Mouse (Mus musculus) stomach, embryonic 16.5 days (tissue): ENCODE measurements at regions not wholly inside any gene's neighbourhood (a gene's known extent, or its start where the extent isn't known, plus 50 kb on each side); places are given as distances from the start of the nearest gene placed in this dataset.

Source experiments
- ATAC-seq: fragments of 200-750 bp; cut with Nextera tagmentation; 2 replicates; pipeline ENCODE4 v1.8.0; 2017; ENCODE audit warnings: moderate number of reproducible peaks, moderate TSS enrichment; ENCODE audit not compliant: insufficient read depth, low FRiP score
- H3K27ac ChIP-seq: fragments of 300-500 bp; sonication (generic); 2 replicates; pipeline ENCODE4 v1.5.1; 2014; ENCODE audit warnings: low read length
- H3K27me3 ChIP-seq: fragments of 300-500 bp; sonication (generic); 2 replicates; pipeline ENCODE4 v1.6.1; 2014; ENCODE audit warnings: low read length, control low read depth, mixed read lengths; ENCODE audit not compliant: control insufficient read depth, insufficient read depth
- H3K36me3 ChIP-seq: fragments of 300-500 bp; sonication (generic); 2 replicates; pipeline ENCODE4 v1.6.1; 2014; ENCODE audit warnings: low read length; ENCODE audit not compliant: control insufficient read depth, insufficient read depth
- H3K4me1 ChIP-seq: fragments of 300-500 bp; sonication (generic); 2 replicates; pipeline ENCODE4 v1.6.1; 2014; ENCODE audit warnings: low read length, control low read depth, mixed read lengths; ENCODE audit not compliant: control insufficient read depth, insufficient read depth
- H3K4me2 ChIP-seq: fragments of 300-500 bp; sonication (generic); 2 replicates; pipeline ENCODE4 v1.6.1; 2014; ENCODE audit warnings: low read depth, low read length, mixed read lengths
- H3K4me3 ChIP-seq: fragments of 300-500 bp; sonication (generic); replicated peaks from 2 replicates; pipeline ENCODE4 v1.5.1; 2014; ENCODE audit warnings: mild to moderate bottlenecking, low read length
- H3K9ac ChIP-seq: fragments of 300-500 bp; sonication (generic); 2 replicates; pipeline ENCODE4 v1.6.1; 2014; ENCODE audit warnings: low read length
- H3K9me3 ChIP-seq: fragments of 300-500 bp; sonication (generic); replicated peaks from 2 replicates; pipeline ENCODE4 v1.6.1; 2016; ENCODE audit warnings: low read length, control low read depth; ENCODE audit not compliant: control insufficient read depth
- WGBS: fragments of 180-500 bp; shearing (Covaris S2); extraction: QIAGEN DNeasy Blood & Tissue Kit; methylation state at CpG from one replicate; pipeline ENCODE4 v1.1.7; 2014; 5-methylcytosine and 5-hydroxymethylcytosine counted together

DNA sequence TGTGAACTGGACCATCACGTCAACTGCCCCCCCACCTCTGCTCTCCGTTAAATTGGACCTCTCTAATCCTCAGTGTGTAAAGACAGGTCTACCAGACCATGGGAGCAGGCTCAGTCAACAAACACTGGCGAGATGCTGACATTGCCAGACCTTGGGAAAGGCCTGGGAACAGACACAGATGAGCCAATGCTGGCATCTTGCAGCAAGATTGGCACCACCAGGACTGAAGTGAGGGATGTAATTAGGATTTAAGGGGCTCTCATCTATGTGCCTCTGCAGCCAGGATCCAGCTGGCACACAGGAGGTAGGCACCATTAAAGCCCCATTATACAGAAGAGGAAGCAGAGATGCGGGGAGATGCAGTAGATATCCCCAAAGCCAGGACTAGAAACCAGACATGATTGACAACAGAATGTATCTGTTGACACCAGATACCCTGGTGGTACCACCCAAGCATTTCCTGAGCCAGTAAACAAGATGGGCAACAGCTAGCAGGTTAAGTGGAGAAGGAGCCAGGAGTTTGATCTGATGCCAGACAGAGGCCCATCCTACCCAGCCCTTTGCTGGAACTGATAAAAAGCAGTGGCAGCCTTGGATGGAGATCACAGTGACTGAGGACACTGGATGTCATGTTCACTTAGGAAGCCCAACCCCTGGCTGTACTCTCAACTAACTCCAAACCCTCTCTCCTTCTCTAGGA lies 59.7 kb upstream of the Cplx2 start:
- no peaks in the 10 kb centered on the region for H3K27me3 ChIP-seq
- no peak for ATAC-seq
- H3K4me1 ChIP-seq = peaks cover 15% of the 10 kb centered on the region
- H3K4me2 ChIP-seq = no peak overlapping the region
- H3K9me3 ChIP-seq = no peaks in the 10 kb centered on the region
- WGBS = 95% methylated on average over 4 of the region's 4 CpGs
- H3K36me3 ChIP-seq = no peaks in the 10 kb centered on the region
- no peak overlapping the region for H3K4me3 ChIP-seq
- no peak overlapping the region for H3K27ac ChIP-seq
- H3K9ac ChIP-seq = no peak overlapping the region

DNA sequence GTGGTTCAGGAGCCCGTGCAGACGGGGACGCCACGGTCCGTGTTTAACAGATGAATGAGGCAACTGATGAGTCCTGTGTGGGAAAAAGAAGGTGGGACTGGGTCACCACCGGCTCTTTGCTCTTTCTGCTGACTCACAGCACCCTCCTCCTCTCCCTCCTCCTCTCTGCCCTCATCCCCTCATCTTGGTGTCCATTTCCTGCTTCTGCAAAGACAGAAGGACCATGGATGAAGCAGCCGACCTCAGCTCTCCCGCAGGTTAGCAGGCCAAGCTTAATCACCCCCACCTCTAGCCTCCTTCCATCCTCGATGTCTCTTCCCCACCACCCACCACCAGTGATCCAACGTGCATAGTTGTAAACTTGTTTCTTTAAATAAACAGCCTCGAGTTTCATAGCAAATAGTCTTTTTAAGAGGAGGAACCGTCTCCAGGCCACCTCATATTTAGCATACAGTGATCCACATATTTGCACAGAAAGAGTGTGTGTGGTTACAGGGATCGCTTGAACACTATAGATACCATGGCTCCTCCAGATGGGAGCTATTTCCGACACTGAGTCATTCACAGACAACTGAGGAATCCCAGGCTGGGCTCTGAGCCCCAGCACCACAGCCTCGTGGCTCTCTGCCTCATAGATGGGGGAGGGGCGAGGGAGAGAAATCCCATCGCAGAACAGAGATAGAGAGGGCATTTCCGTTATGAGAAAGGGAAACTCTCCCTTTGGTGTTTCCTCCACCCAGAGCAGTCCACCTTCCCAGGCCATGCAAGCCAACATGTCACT lies 58.6 kb upstream of the Cplx2 start:
- ATAC-seq = peak; percentile 84
- Histone ChIP-seq H3K4me2 (0 out of 2 replicates have a peak overlapping the region, but pooled peaks have one; percentile 4), H3K4me3 (no peak overlapping the region), H3K36me3 (no peaks in the 10 kb centered on the region), H3K27me3 (no peaks in the 10 kb centered on the region), H3K27ac (peak overlapping the region; percentile 52; the same call in 1 of the 2 replicates), H3K9me3 (no peaks in the 10 kb centered on the region), H3K4me1 (peaks cover 11% of the 10 kb centered on the region), H3K9ac (no peak overlapping the region)
- 45% methylated on average over 18 of the region's 18 CpGs for WGBS

DNA sequence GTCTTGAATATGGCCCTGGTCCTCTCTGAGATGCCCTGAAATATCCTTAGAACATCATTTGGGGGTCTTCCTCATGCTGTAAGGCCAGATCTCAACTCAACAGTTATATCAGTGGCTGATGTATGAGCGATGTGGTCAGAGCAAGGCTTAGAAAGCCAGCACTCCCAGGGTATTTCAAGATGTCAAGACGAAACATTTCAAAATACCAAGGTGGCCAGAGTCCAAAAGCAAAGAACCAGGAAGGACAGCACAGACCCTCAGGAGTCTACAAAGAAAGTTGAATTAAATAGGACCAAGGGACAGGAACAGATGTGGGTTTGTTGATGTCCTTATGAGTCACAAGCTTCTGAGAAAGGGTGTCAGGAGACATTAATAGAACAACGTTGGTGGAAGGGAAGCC lies 55.8 kb upstream of the Cplx2 start:
- no peaks in the 10 kb centered on the region for H3K27me3 ChIP-seq
- 87% methylated on average over 3 of the region's 3 CpGs for WGBS
- no peak for ATAC-seq
- H3K4me1 ChIP-seq = peaks cover 5% of the 10 kb centered on the region
- no peaks in the 10 kb centered on the region for H3K9me3 ChIP-seq
- H3K4me2 ChIP-seq = no peak overlapping the region
- no peak overlapping the region for H3K9ac ChIP-seq
- H3K27ac ChIP-seq = no peak overlapping the region
- H3K4me3 ChIP-seq = no peak overlapping the region
- no peaks in the 10 kb centered on the region for H3K36me3 ChIP-seq

DNA sequence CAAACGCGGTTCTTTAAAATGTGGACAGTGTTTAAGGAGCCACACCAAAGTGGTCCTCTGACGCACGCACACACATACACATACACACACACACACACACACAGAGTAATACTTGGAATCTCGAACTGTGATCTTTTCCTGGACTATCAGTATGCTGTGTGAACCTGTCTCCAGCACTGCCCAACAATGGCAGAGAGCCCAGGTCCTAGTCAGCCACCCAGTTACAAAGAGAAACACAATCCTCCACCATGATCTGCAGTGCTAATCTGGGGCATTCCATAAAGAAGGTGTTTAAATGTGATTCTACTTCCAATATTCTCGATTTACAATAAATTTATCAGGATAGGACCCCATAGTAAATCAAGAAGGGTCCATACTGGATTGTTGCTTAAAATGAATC lies 54.2 kb upstream of the Cplx2 start:
- no peak overlapping the region for H3K4me2 ChIP-seq
- no peaks in the 10 kb centered on the region for H3K36me3 ChIP-seq
- no peak for ATAC-seq
- H3K9ac ChIP-seq = no peak overlapping the region
- H3K27me3 ChIP-seq = no peaks in the 10 kb centered on the region
- 90% methylated on average over 6 of the region's 6 CpGs for WGBS
- H3K4me3 ChIP-seq = no peak overlapping the region
- no peak overlapping the region for H3K27ac ChIP-seq
- no peaks in the 10 kb centered on the region for H3K9me3 ChIP-seq
- H3K4me1 ChIP-seq = peaks cover 5% of the 10 kb centered on the region

DNA sequence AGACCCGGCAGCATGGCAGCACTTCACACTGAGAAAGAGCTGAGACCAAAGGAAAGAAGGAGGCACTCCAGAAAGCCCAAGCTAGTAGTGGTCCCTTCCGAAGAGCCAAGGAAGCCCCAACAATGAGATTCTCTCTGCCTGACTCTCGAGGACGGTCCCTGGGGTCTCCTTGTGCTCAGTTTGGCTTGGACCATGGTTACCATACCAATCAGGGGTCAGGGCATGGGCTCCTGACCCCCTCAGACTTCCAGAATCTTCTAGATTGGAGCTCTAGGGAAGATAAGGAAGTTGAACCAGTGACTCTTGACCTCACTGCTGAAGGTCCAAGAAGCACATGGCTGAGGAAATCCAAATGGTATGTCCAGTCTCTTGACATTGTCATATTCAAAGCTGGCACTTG lies 53.0 kb upstream of the Cplx2 start:
- H3K36me3 ChIP-seq = no peaks in the 10 kb centered on the region
- H3K9ac ChIP-seq = no peak overlapping the region
- no peak overlapping the region for H3K4me3 ChIP-seq
- no peaks in the 10 kb centered on the region for H3K9me3 ChIP-seq
- no peaks in the 10 kb centered on the region for H3K27me3 ChIP-seq
- ATAC-seq = no peak
- H3K4me1 ChIP-seq = peaks cover 2% of the 10 kb centered on the region
- WGBS = 84% methylated on average over 4 of the region's 4 CpGs
- no peak overlapping the region for H3K27ac ChIP-seq
- no peak overlapping the region for H3K4me2 ChIP-seq

DNA sequence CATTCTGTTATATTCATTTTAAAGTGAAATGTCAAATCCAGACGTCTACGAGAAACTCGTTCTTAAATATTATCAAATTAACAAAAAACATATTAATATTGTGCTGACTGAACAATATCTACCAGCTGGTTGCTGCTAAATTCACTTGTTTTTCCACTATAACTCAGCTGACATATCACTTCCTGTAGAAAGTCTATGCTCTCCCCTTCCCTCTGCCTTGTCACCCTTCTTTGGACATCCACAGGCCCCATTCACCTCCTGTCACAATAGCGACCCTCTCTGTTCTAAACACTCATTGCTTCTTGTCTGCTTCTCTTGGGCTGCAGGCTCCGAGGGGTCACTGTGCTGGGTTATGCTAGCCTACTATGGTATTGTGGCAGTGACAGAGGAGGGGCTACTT lies 52.5 kb upstream of the Cplx2 start:
- no peak overlapping the region for H3K27ac ChIP-seq
- no peaks in the 10 kb centered on the region for H3K36me3 ChIP-seq
- H3K9me3 ChIP-seq = no peaks in the 10 kb centered on the region
- no peak overlapping the region for H3K4me2 ChIP-seq
- H3K27me3 ChIP-seq = no peaks in the 10 kb centered on the region
- H3K9ac ChIP-seq = no peak overlapping the region
- no peaks in the 10 kb centered on the region for H3K4me1 ChIP-seq
- no peak overlapping the region for H3K4me3 ChIP-seq
- no peak for ATAC-seq
- 73% methylated on average over 5 of the region's 5 CpGs for WGBS

DNA sequence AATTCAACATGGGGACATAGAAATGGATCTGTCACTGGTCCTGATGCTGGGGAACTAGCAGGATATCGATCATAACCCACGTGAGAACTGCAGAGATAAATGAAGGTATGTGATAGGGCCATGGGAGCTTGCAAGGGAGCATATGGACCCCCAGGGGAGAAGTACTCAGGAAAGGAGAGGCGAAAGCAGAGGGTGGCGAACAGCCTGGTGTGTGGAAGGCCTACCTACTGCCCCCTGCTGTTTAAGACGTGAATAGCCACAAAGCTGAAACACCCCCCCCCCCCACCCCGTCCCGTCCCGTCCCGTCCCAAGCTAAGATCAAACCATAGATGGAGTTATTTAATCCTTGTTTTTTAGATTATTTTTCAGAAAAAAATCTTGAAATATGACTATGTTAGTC lies 50.9 kb upstream of the Cplx2 start:
- ATAC-seq = no peak
- Histone ChIP-seq H3K4me3 (no peak overlapping the region), H3K9me3 (no peaks in the 10 kb centered on the region), H3K4me1 (no peaks in the 10 kb centered on the region), H3K27ac (no peak overlapping the region), H3K4me2 (no peak overlapping the region), H3K9ac (no peak overlapping the region), H3K27me3 (no peaks in the 10 kb centered on the region), H3K36me3 (no peaks in the 10 kb centered on the region)
- 63% methylated on average over 9 of the region's 9 CpGs for WGBS

DNA sequence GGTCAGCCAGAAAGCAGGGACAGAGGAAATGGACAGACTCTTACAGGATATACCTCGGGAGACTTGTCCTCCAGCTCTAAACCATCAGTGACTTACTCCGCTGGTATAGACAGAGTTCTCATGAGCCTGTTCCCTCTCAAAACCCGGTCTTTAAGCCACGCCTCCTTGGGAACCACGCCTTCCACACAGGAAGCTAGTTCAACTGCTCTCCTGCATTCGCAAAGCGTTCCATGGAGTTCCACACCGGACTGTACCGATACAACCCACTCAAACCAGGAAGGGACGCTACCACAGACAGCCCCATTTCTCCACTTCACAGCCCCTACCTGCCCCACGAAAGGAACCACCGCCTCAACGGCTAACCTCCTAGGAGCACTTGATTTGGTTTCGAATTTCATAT lies 50.1 kb upstream of the Cplx2 start:
- no peaks in the 10 kb centered on the region for H3K27me3 ChIP-seq
- peaks cover under 1% of the 10 kb centered on the region; the same call in 1 of the 2 replicates for H3K4me1 ChIP-seq
- 76% methylated on average over 14 of the region's 14 CpGs for WGBS
- no peaks in the 10 kb centered on the region for H3K36me3 ChIP-seq
- no peak overlapping the region for H3K27ac ChIP-seq
- H3K9me3 ChIP-seq = no peaks in the 10 kb centered on the region
- ATAC-seq = no peak
- H3K9ac ChIP-seq = no peak overlapping the region
- no peak overlapping the region for H3K4me3 ChIP-seq
- H3K4me2 ChIP-seq = no peak overlapping the region
